Mouse (Mus musculus): Measurements from ENCODE around the gene Obp2a. TPM values are rescaled to one million over a fixed set of nuclear protein-coding genes. Genes with fewer than 3 reads are reported as not detected.
"Not testable (repeated sequence)": the region's sequence is repeated elsewhere in the genome, so short reads cannot be mapped to it uniquely, and the experiment has no call there.

Obp2a gene
- polyA plus RNA-seq (2015; fragmentation: Nextera tagmentation; extraction: Ambion mirVana) = not detected in 2 replicates

GRCm38 (mm10) chr2:25699743-25700142, at the start of gene Obp2a:
TSS of gene Obp2a (plus strand) at chr2:25700043.
- not testable (repeated sequence) for H3K27me3 ChIP-seq; H3K4me1 ChIP-seq (replicated peaks); H3K27ac ChIP-seq; H3K4me2 ChIP-seq; H3K36me3 ChIP-seq; H3K9ac ChIP-seq; H3K9me3 ChIP-seq (replicated peaks); H3K4me3 ChIP-seq; ATAC-seq (replicated peaks; ENCODE audit: insufficient number of reproducible peaks, insufficient read depth, low FRiP score, low read depth)
- 66% methylated on average over 3 of the region's 3 CpGs for WGBS

DNA sequence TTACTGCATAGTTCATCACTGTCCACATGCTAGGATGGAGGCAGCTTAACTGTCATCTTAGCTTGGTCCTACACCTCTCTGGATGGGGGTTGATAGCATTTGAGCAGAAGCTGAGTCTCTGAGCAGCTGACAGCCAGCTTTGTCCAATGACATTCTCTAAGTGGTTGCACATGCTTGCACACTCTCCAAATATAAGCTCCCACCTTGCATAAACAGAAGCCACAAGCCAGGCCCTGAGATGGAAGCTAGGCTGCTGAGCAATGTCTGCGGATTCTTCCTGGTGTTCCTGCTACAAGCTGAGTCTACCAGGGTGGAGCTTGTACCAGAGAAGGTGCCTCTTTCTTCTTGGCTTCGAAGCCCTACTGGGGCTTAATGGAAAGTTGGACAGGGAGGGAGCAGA, 46.9 kb upstream of the Obp2a start, which contains the start of gene Lcn8:
Gene Lcn8, plus strand, starts transcription at position 219 of the 400 bp plus-strand sequence.
- 77% methylated on average over 2 of the region's 2 CpGs for WGBS
- no peaks in the 10 kb centered on the region for H3K4me1 ChIP-seq (replicated peaks)
- no peak within 1 kb of the TSS for H3K27ac ChIP-seq
- H3K36me3 ChIP-seq = no peaks in the 10 kb centered on the region
- no peaks in the 10 kb centered on the region for H3K9me3 ChIP-seq (replicated peaks)
- no peak within 1 kb of the TSS for H3K4me2 ChIP-seq
- no peak within 1 kb of the TSS for H3K4me3 ChIP-seq
- H3K9ac ChIP-seq = no peak within 1 kb of the TSS
- H3K27me3 ChIP-seq = 0 out of 2 replicates have a peak, but pooled peaks cover 18% of the 10 kb centered on the region
- ATAC-seq (replicated peaks; ENCODE audit: insufficient number of reproducible peaks, insufficient read depth, low FRiP score, low read depth) = no peak

- 42% methylated on average over 1 of the region's 1 CpGs for WGBS
- no peaks in the 10 kb centered on the region for H3K9me3 ChIP-seq (replicated peaks)
- H3K4me2 ChIP-seq = no peak overlapping the region
- H3K27me3 ChIP-seq = 0 out of 2 replicates have a peak, but pooled peaks cover 18% of the 10 kb centered on the region
- no peaks in the 10 kb centered on the region for H3K36me3 ChIP-seq
- H3K9ac ChIP-seq = no peak overlapping the region
- H3K27ac ChIP-seq = no peak overlapping the region
- H3K4me3 ChIP-seq = no peak overlapping the region
- no peaks in the 10 kb centered on the region for H3K4me1 ChIP-seq (replicated peaks)
- ATAC-seq (replicated peaks; ENCODE audit: insufficient number of reproducible peaks, insufficient read depth, low FRiP score, low read depth) = no peak
These were observed 45.3 kb upstream of the Obp2a start for GRCm38 (mm10) chr2:25654502-25654901.

DNA sequence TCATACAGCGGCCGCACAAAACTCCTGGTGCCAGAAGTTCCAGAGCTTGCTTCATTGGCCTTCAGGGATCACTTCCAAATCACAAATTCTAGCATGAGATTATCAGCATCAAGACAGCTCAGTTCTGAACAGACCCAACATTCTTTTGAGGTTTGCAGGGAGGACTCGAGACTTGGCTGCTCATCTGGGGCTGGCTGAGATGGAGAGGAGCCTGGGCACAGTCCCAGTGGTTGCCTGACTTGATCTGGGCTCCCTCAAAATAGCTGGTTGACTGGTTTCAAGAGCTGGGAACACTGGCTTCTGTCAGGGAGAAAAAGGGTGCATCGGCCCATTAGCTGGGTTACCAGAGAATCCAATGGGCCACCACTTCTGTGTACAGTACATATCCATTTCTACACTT, 43.2 kb upstream of the Obp2a start:
- ATAC-seq (replicated peaks; ENCODE audit: insufficient number of reproducible peaks, insufficient read depth, low FRiP score, low read depth) = no peak
- Histone ChIP-seq H3K9me3 (replicated peaks) (no peaks in the 10 kb centered on the region), H3K27ac (no peak overlapping the region), H3K4me3 (no peak overlapping the region), H3K4me2 (no peak overlapping the region), H3K9ac (no peak overlapping the region), H3K27me3 (0 out of 2 replicates have a peak, but pooled peaks cover 18% of the 10 kb centered on the region), H3K36me3 (no peaks in the 10 kb centered on the region), H3K4me1 (replicated peaks) (no peaks in the 10 kb centered on the region)
- 72% methylated on average over 4 of the region's 4 CpGs for WGBS

GRCm38 (mm10) chr2:25657246-25657645, 42.6 kb upstream of the Obp2a start:
- Histone ChIP-seq H3K4me3 (no peak overlapping the region), H3K36me3 (no peaks in the 10 kb centered on the region), H3K4me1 (replicated peaks) (no peaks in the 10 kb centered on the region), H3K27me3 (0 out of 2 replicates have a peak, but pooled peaks cover 18% of the 10 kb centered on the region), H3K9ac (no peak overlapping the region), H3K27ac (no peak overlapping the region), H3K9me3 (replicated peaks) (no peaks in the 10 kb centered on the region), H3K4me2 (no peak overlapping the region)
- 67% methylated on average over 4 of the region's 4 CpGs for WGBS
- ATAC-seq (replicated peaks; ENCODE audit: insufficient number of reproducible peaks, insufficient read depth, low FRiP score, low read depth) = no peak

- no peaks in the 10 kb centered on the region for H3K4me1 ChIP-seq (replicated peaks)
- no peak within 1 kb of the TSS for H3K4me2 ChIP-seq
- ATAC-seq (replicated peaks; ENCODE audit: insufficient number of reproducible peaks, insufficient read depth, low FRiP score, low read depth) = no peak
- no peaks in the 10 kb centered on the region for H3K9me3 ChIP-seq (replicated peaks)
- H3K36me3 ChIP-seq = no peaks in the 10 kb centered on the region
- H3K27me3 ChIP-seq = 0 out of 2 replicates have a peak, but pooled peaks cover 18% of the 10 kb centered on the region
- H3K27ac ChIP-seq = no peak within 1 kb of the TSS
- H3K4me3 ChIP-seq = no peak within 1 kb of the TSS
- no peak within 1 kb of the TSS for H3K9ac ChIP-seq
These were observed 42.2 kb upstream of the Obp2a start, which contains the start of gene Lcn5 for GRCm38 (mm10) chr2:25657652-25658051. TSS of gene Lcn5 (plus strand) at chr2:25657952.

DNA sequence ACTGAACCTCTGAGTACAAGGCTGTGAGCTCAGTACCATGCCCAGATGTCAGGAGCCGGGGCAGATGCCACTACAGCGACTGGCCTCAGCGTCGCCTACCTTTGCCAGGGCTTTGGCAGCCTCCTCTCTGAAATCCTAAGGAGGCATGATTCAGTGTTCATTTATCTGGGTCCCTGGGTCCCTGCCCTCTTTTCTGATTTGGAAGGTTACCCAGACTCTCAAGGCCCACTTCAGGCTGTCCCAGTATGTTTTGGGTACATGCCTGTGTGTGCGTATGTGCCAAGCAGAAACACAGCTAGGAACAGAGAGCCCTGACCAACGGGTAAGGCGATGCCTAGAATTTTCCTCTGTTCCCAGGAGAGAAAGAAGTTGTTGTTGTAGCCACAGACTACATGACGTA, 39.6 kb upstream of the Obp2a start:
- 83% methylated on average over 8 of the region's 8 CpGs for WGBS
- no peaks in the 10 kb centered on the region for H3K4me1 ChIP-seq (replicated peaks)
- H3K9me3 ChIP-seq (replicated peaks) = no peaks in the 10 kb centered on the region
- H3K4me3 ChIP-seq = no peak overlapping the region
- no peak overlapping the region for H3K9ac ChIP-seq
- no peak for ATAC-seq (replicated peaks; ENCODE audit: insufficient number of reproducible peaks, insufficient read depth, low FRiP score, low read depth)
- H3K36me3 ChIP-seq = no peaks in the 10 kb centered on the region
- H3K27ac ChIP-seq = no peak overlapping the region
- H3K27me3 ChIP-seq = peaks cover 8% of the 10 kb centered on the region; the same call in 1 of the 2 replicates
- no peak overlapping the region for H3K4me2 ChIP-seq

- no peak for ATAC-seq (replicated peaks; ENCODE audit: insufficient number of reproducible peaks, insufficient read depth, low FRiP score, low read depth)
- WGBS = 76% methylated on average over 6 of the region's 6 CpGs
- no peak overlapping the region for H3K4me2 ChIP-seq
- peaks cover 3% of the 10 kb centered on the region; the same call in 1 of the 2 replicates for H3K27me3 ChIP-seq
- H3K9ac ChIP-seq = no peak overlapping the region
- H3K9me3 ChIP-seq (replicated peaks) = no peaks in the 10 kb centered on the region
- H3K27ac ChIP-seq = no peak overlapping the region
- no peak overlapping the region for H3K4me3 ChIP-seq
- no peaks in the 10 kb centered on the region for H3K36me3 ChIP-seq
- no peaks in the 10 kb centered on the region for H3K4me1 ChIP-seq (replicated peaks)
These were observed 38.4 kb upstream of the Obp2a start for GRCm38 (mm10) chr2:25661245-25661970.

GRCm38 (mm10) chr2:25663511-25663910, 36.3 kb upstream of the Obp2a start:
- 48% methylated on average over 1 of the region's 1 CpGs for WGBS

GRCm38 (mm10) chr2:25664125-25664524, 35.7 kb upstream of the Obp2a start:
- Histone ChIP-seq H3K36me3 (no peaks in the 10 kb centered on the region), H3K27me3 (peaks cover 3% of the 10 kb centered on the region; the same call in 1 of the 2 replicates), H3K27ac (no peak overlapping the region), H3K4me1 (replicated peaks) (no peaks in the 10 kb centered on the region), H3K9me3 (replicated peaks) (no peaks in the 10 kb centered on the region), H3K4me2 (no peak overlapping the region), H3K9ac (no peak overlapping the region), H3K4me3 (no peak overlapping the region)
- 82% methylated on average over 5 of the region's 5 CpGs for WGBS
- no peak for ATAC-seq (replicated peaks; ENCODE audit: insufficient number of reproducible peaks, insufficient read depth, low FRiP score, low read depth)

More at GRCm38 (mm10) chr2:25663511-25663910, 36.3 kb upstream of the Obp2a start:
- H3K36me3 ChIP-seq = no peaks in the 10 kb centered on the region
- no peak for ATAC-seq (replicated peaks; ENCODE audit: insufficient number of reproducible peaks, insufficient read depth, low FRiP score, low read depth)
- no peak overlapping the region for H3K9ac ChIP-seq
- no peak overlapping the region for H3K4me2 ChIP-seq
- H3K9me3 ChIP-seq (replicated peaks) = no peaks in the 10 kb centered on the region
- H3K4me1 ChIP-seq (replicated peaks) = no peaks in the 10 kb centered on the region
- no peak overlapping the region for H3K27ac ChIP-seq
- peaks cover 3% of the 10 kb centered on the region; the same call in 1 of the 2 replicates for H3K27me3 ChIP-seq
- no peak overlapping the region for H3K4me3 ChIP-seq

DNA sequence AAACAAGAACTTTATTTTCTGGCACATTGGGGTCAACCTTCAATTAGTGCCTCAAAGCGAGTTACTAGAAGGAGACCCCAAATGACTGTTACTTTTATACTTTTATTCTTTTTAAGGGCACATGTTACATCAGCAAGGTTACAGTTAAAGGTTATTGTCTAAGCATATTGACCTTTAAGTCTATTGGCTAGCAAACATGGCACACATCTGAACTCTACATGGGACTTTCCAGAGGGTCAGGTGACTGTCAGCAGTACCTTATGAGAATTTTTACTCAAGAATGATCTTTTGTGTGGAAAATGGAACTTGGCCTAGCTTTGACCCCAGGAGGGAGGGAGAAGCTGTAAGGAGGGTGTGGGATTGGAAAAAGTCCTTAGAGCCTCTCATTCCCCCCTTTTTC, 33.3 kb upstream of the Obp2a start:
- H3K9me3 ChIP-seq (replicated peaks) = no peaks in the 10 kb centered on the region
- 53% methylated on average over 1 of the region's 1 CpGs for WGBS
- ATAC-seq (replicated peaks; ENCODE audit: insufficient number of reproducible peaks, insufficient read depth, low FRiP score, low read depth) = no peak
- H3K4me1 ChIP-seq (replicated peaks) = no peaks in the 10 kb centered on the region
- H3K36me3 ChIP-seq = no peaks in the 10 kb centered on the region
- no peak overlapping the region for H3K9ac ChIP-seq
- peaks cover 3% of the 10 kb centered on the region; the same call in 1 of the 2 replicates for H3K27me3 ChIP-seq
- no peak overlapping the region for H3K27ac ChIP-seq
- no peak overlapping the region for H3K4me3 ChIP-seq
- H3K4me2 ChIP-seq = no peak overlapping the region

DNA sequence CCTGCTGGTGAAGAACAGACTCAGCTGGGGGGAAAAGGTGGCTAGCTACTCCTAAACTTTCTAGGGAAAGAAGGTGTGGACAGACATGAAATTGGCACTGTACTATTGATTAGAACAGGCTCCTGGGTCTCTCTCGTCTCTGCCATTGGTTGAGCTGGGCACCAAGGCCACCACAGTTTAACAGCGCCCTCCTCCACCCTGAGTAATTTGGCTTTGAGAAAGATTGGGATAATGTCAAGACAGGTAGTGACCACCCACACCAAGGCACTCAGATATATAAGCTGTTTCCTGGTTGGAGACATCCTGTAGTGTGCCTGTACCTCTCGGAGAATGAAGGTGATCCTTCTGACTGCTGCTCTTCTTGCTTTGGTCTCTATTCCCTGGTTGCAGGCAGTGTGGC, 23.4 kb upstream of the Obp2a start, which contains the start of gene Lcn6:
Gene Lcn6, plus strand, starts transcription at position 301 of the 400 bp plus-strand sequence.
- H3K36me3 ChIP-seq = no peaks in the 10 kb centered on the region
- H3K4me2 ChIP-seq = no peak within 1 kb of the TSS
- H3K9ac ChIP-seq = no peak within 1 kb of the TSS
- H3K4me1 ChIP-seq (replicated peaks) = no peaks in the 10 kb centered on the region
- no peak for ATAC-seq (replicated peaks; ENCODE audit: insufficient number of reproducible peaks, insufficient read depth, low FRiP score, low read depth)
- H3K4me3 ChIP-seq = no peak within 1 kb of the TSS
- WGBS = 72% methylated on average over 3 of the region's 3 CpGs
- H3K27me3 ChIP-seq = no peaks in the 10 kb centered on the region
- no peak within 1 kb of the TSS for H3K27ac ChIP-seq
- H3K9me3 ChIP-seq (replicated peaks) = no peaks in the 10 kb centered on the region

Data from heart, embryonic 15.5 days (tissue).